Mouse (Mus musculus) liver, embryonic 14.5 days (tissue): ENCODE data around the gene Pde4d. TPM values are rescaled to one million over a fixed set of nuclear protein-coding genes. Genes with fewer than 3 reads are reported as not detected.

Source experiments
- ATAC-seq: fragments of 200-750 bp; cut with Nextera tagmentation; 2 replicates; pipeline ENCODE4 v1.8.0; 2017; ENCODE audit warnings: moderate number of reproducible peaks, mild to moderate bottlenecking, moderate library complexity; ENCODE audit not compliant: insufficient read depth
- DNase-seq, 3 experiments: peaks; one replicate each; pipeline ENCODE4 v3.0.0-alpha.2; 2012 to 2013; ENCODE audit warnings: low read depth in 3 of 3, low spot score in 3 of 3
- H3K27ac ChIP-seq: fragments of 300-500 bp; sonication (generic); 2 replicates; pipeline ENCODE4 v1.5.1; 2014; ENCODE audit warnings: moderate library complexity, mild to moderate bottlenecking, control low read depth, inconsistent platforms
- H3K27me3 ChIP-seq: fragments of 300-500 bp; sonication (generic); 2 replicates; pipeline ENCODE4 v1.6.1; 2014; ENCODE audit warnings: mild to moderate bottlenecking, low read length, moderate library complexity; ENCODE audit not compliant: control insufficient read depth, insufficient read depth
- H3K36me3 ChIP-seq: fragments of 300-500 bp; sonication (generic); replicated peaks from 2 replicates; pipeline ENCODE4 v1.6.1; 2014; ENCODE audit warnings: low read depth; ENCODE audit not compliant: control insufficient read depth, insufficient read depth
- H3K4me1 ChIP-seq, 2 experiments: fragments of 200-500 bp in 1 of 2; fragments of 300-500 bp in 1 of 2; sonication (generic) in 1 of 2; replicated peaks; 2 replicates each; pipeline ENCODE4 v1.6.1; 2012 to 2014; ENCODE audit warnings: antibody characterized with exemption in 1 of 2, inconsistent platforms in 1 of 2, low read length in 1 of 2; ENCODE audit not compliant: control insufficient read depth in 2 of 2, insufficient read depth in 2 of 2
- H3K4me2 ChIP-seq: fragments of 300-500 bp; sonication (generic); 2 replicates; pipeline ENCODE4 v1.6.1; 2014; ENCODE audit warnings: low read depth, mild to moderate bottlenecking, control low read depth, moderate library complexity
- H3K4me3 ChIP-seq, 2 experiments: fragments of 200-500 bp in 1 of 2; fragments of 300-500 bp in 1 of 2; sonication (generic) in 1 of 2; 2 replicates each; pipeline ENCODE4 v1.5.1; 2012 to 2014; ENCODE audit warnings: low read depth in 2 of 2, low read length in 2 of 2, mild to moderate bottlenecking in 2 of 2, control low read depth in 1 of 2, inconsistent platforms in 1 of 2, moderate library complexity in 1 of 2; ENCODE audit not compliant: insufficient read depth in 1 of 2
- H3K9ac ChIP-seq: fragments of 300-500 bp; sonication (generic); replicated peaks from 2 replicates; pipeline ENCODE4 v1.6.1; 2014; ENCODE audit warnings: mild to moderate bottlenecking, control low read depth, moderate library complexity
- H3K9me3 ChIP-seq: fragments of 300-500 bp; sonication (generic); 2 replicates; pipeline ENCODE4 v1.6.1; 2016; ENCODE audit warnings: low read length, mixed read lengths; ENCODE audit not compliant: control insufficient read depth
- CTCF ChIP-seq: IDR thresholded peaks from 2 replicates; pipeline ENCODE4 v1.5.1; 2016; ENCODE audit warnings: antibody characterized with exemption, low read depth, control low read depth
- EP300 ChIP-seq: IDR thresholded peaks from 2 replicates; pipeline ENCODE4 v1.6.1; 2016; ENCODE audit warnings: antibody characterized with exemption, low read depth
- WGBS: fragments of 180-500 bp; shearing (Covaris S2); extraction: QIAGEN DNeasy Blood & Tissue Kit; methylation state at CpG from one replicate; pipeline ENCODE4 v1.1.7; 2014; ENCODE audit not compliant: insufficient replicate concordance; 5-methylcytosine and 5-hydroxymethylcytosine counted together
- polyA plus RNA-seq, 2 experiments: library from polyadenylated mRNA; depleted of rRNA in 1 of 2; stranded (reverse) in 1 of 2; unstranded in 1 of 2; fragments of >200 nt; fragmentation: Nextera tagmentation in 1 of 2; extraction: Ambion mirVana in 1 of 2; gene quantifications; 2 replicates each; pipeline versions ENCODE4 v1.2.1 to v1.2.3; 2012 to 2014

Pde4d gene
- polyA plus RNA-seq, 2 experiments: 4.9 to 8.6 TPM

DNA sequence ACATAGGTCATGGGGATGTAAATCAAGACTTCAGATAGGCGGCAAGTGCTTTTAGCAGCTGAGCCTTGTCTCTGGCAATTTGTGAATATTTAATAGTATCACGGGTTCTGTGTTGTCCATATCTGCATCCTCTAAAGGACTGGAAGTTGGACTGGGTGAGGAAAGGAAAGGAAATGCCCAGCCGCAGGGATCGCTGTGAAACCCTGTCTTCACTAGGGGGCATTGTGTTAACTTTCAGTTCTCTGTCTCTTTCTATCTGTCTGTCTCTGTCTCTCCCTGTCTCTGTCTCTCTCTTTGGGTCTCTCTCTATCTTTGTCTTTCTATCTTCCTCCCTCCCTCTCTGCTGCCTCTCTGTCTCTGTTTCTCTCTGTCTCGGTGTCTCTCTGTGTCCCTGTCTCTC, 1172.5 kb downstream of the Pde4d start:
- DNase-seq: no peak
- no peak overlapping the region for H3K4me2 ChIP-seq
- WGBS: 43% methylated on average over 5 of the region's 5 CpGs
- no peak for TF ChIP-seq EP300
- peak; percentile 49 for TF ChIP-seq CTCF
- peaks cover 0 to 6% of the 10 kb centered on the region in 2 experiments; a peak in 2 of 4 replicates for H3K4me1 ChIP-seq
- no peak overlapping the region for H3K4me3 ChIP-seq
- H3K9me3 ChIP-seq: no peaks in the 10 kb centered on the region
- H3K36me3 ChIP-seq: no peaks in the 10 kb centered on the region
- no peaks in the 10 kb centered on the region for H3K27me3 ChIP-seq
- no peak overlapping the region for H3K27ac ChIP-seq
- peak; percentile 37; the same call in 1 of the 2 replicates for ATAC-seq
- H3K9ac ChIP-seq: no peak overlapping the region

DNA sequence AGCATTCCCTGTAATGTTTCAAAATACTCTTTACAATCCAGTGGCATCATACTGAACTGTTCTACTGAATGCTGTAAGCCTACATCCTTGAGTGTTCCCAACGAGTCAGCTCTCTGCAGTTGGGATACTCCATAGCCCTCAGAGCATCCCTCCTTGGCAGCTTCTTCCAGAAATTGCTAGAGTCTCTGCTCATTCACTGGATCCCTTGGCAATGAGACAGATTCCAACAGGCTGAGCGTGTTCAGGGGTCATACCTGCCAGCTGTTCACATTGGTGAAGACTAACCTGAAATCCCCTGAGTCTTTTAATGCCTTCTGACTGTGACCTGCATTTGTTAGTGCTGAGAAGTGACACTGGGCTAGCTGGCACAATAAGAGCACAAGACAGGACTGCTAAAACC, 1173.5 kb downstream of the Pde4d start:
- DNase-seq: no peak
- Histone ChIP-seq H3K9ac (no peak overlapping the region), H3K9me3 (no peaks in the 10 kb centered on the region), H3K36me3 (no peaks in the 10 kb centered on the region), H3K4me2 (no peak overlapping the region), H3K27ac (no peak overlapping the region), H3K4me3 (no peak overlapping the region), H3K4me1 (peaks cover 0 to 6% of the 10 kb centered on the region in 2 experiments; a peak in 2 of 4 replicates), H3K27me3 (no peaks in the 10 kb centered on the region)
- no peak for ATAC-seq
- WGBS: 76% methylated on average over 2 of the region's 2 CpGs
- no peak for TF ChIP-seq EP300
- no peak for TF ChIP-seq CTCF

DNA sequence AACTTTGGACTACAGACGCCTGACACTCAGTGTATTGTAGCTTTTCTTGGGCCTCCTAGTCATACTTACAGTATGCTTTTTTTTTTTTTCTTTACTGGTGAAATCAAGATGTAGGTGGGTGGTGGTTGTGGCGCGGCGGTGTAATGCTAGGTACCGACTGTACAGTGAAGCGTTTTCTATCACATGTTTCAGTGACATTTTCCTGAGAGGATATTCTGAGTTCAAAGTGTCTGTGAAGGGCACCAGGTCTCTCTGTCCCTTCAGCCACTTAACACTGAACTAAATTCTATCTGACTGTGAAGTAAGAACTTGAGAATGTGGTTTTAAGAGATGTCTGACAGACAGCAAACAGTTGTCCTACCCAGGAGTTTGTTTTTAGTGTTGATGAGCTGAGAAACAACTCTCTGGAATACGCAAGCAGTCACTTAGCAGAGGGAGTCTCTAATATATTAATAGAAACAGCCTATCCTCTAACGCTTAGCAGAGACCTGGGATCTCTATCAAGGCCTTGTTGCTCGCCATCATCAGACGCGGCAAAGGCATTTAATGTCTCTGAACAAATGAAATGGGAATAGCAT, 1175.1 kb downstream of the Pde4d start:
- no peak overlapping the region for H3K4me2 ChIP-seq
- no peak overlapping the region for H3K4me3 ChIP-seq
- H3K9me3 ChIP-seq: no peaks in the 10 kb centered on the region
- WGBS: 83% methylated on average over 11 of the region's 11 CpGs
- H3K9ac ChIP-seq: no peak overlapping the region
- H3K27ac ChIP-seq: no peak overlapping the region
- DNase-seq (no peak), ATAC-seq (no peak)
- TF ChIP-seq CTCF (no peak), EP300 (no peak)
- no peaks in the 10 kb centered on the region for H3K27me3 ChIP-seq
- H3K4me1 ChIP-seq: peaks cover 0 to 2% of the 10 kb centered on the region in 2 experiments; a peak in 2 of 4 replicates
- H3K36me3 ChIP-seq: no peaks in the 10 kb centered on the region

- DNase-seq (no peak), ATAC-seq (no peak)
- Histone ChIP-seq H3K4me3 (no peak overlapping the region), H3K36me3 (no peaks in the 10 kb centered on the region), H3K9me3 (no peaks in the 10 kb centered on the region), H3K4me1 (peaks cover 0 to 2% of the 10 kb centered on the region in 2 experiments; a peak in 2 of 4 replicates), H3K9ac (no peak overlapping the region), H3K27me3 (no peaks in the 10 kb centered on the region), H3K4me2 (no peak overlapping the region), H3K27ac (no peak overlapping the region)
- WGBS: 71% methylated on average over 18 of the region's 18 CpGs
- TF ChIP-seq EP300 (no peak), CTCF (no peak)
These were observed 1175.8 kb downstream of the Pde4d start for GRCm38 (mm10) chr13:109625466-109626129.

- ATAC-seq (no peak), DNase-seq (no peak)
- Histone ChIP-seq H3K27ac (no peak overlapping the region), H3K4me2 (no peak overlapping the region), H3K4me1 (peaks cover 0 to 7% of the 10 kb centered on the region in 2 experiments; a peak in 2 of 4 replicates), H3K9ac (no peak overlapping the region), H3K9me3 (no peaks in the 10 kb centered on the region), H3K27me3 (no peaks in the 10 kb centered on the region), H3K4me3 (no peak overlapping the region), H3K36me3 (no peaks in the 10 kb centered on the region)
- 69% methylated on average over 2 of the region's 2 CpGs for WGBS
- TF ChIP-seq EP300: no peak
- TF ChIP-seq CTCF: no peak
These were observed 1177.5 kb downstream of the Pde4d start for GRCm38 (mm10) chr13:109627265-109627664.
